In the genomic region with DNA sequence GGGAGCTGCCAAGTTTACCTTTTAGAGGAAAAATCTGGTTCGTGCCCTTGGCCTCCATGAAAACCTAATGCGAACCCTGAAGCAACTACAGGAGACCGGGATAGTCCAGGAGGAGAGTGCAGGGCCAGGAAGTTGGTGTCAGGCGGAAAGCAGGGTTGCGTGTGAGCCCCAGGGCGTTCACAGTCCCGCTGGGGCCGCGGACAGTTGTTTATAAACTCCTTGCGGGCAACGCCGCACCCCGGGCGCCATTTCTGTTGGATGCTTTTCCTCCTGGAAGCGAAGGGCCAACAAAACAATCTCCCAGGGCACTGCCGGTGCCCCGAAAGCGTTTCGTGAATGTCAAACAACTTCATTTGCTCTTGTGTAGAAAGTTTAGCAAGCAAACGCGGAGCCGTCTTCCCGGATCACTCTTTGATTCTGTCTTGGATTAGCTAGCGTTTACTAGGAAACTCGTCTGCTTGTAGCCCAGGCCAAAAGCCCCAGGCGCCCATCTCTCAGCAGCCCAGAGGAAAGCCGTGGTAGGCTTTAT, we compare ENCODE assay signal across 9 mouse cellular contexts. TPM values are rescaled to one million over a fixed set of nuclear protein-coding genes. Genes with fewer than 3 reads are reported as not detected.
DNase-seq lines count a peak whose midpoint lies in the region; ATAC-seq lines count a peak whose summit lies in the region.
"Had no signal": no experiment of that assay in that cellular context is flagged by ENCODE, and none has a peak within 500 bp of the region (broad histone marks: within the 10 kb centered on the region; RNA-seq: fewer than 3 reads in every experiment).

No protein-coding gene starts in this region.

- H3K9ac ChIP-seq in liver, embryonic 15.5 days = no peak overlapping the region

- peaks cover 52% of the 10 kb centered on the region for H3K4me1 ChIP-seq in hindbrain, embryonic 10.5 days (replicated peaks)
- H3K4me1 ChIP-seq in liver, embryonic 15.5 days (replicated peaks) = no peaks in the 10 kb centered on the region; the same call in 1 of the 2 replicates

- peak overlapping the region; percentile 57 for H3K4me3 ChIP-seq in hindbrain, embryonic 10.5 days
- no peak overlapping the region for H3K4me3 ChIP-seq in liver, embryonic 15.5 days (replicated peaks)

- H3K9me3 ChIP-seq in hindbrain, embryonic 10.5 days = no peaks in the 10 kb centered on the region
- H3K9me3 ChIP-seq in liver, embryonic 15.5 days (replicated peaks) = no peaks in the 10 kb centered on the region

- no peaks in the 10 kb centered on the region for H3K36me3 ChIP-seq in hindbrain, embryonic 10.5 days
- no peaks in the 10 kb centered on the region for H3K36me3 ChIP-seq in liver, embryonic 15.5 days (replicated peaks)

- H3K27ac ChIP-seq in hindbrain, embryonic 10.5 days = peak overlapping the region; percentile 65
- H3K27ac ChIP-seq in liver, embryonic 15.5 days (replicated peaks) = no peak overlapping the region

- peak; percentile 8 to 11 for DNase-seq in cerebellum, postnatal 25 days
- DNase-seq in cerebellum, adult 11 months = no peak
- peak; percentile 52 for DNase-seq in R1 (ENCODE audit: low read depth, low spot score)
- DNase-seq in hindbrain, embryonic 10.5 days (ENCODE audit: low spot score) = peak; percentile 71
- DNase-seq in thymus, postnatal 0 days (ENCODE audit: low spot score) = no peak
- DNase-seq in gastrocnemius, postnatal 4 days (ENCODE audit: low spot score in 2 of 2) = no peak
- no peak for DNase-seq in adrenal gland, postnatal 14 days

- WGBS in hindbrain, embryonic 10.5 days = under 1% methylated on average over 27 of the region's 27 CpGs
- under 1% methylated on average over 27 of the region's 27 CpGs for WGBS in liver, embryonic 15.5 days (ENCODE audit: insufficient replicate concordance)

- no peak for ATAC-seq in liver, embryonic 15.5 days (ENCODE audit: insufficient read depth)
- ATAC-seq: inflammation-experienced regulatory T-cells, adult 6 months had no signal

- H3K27me3 ChIP-seq in hindbrain, embryonic 10.5 days (ENCODE audit: insufficient read depth, poor library complexity, severe bottlenecking) = peaks cover 100% of the 10 kb centered on the region
- H3K27me3 ChIP-seq in liver, embryonic 15.5 days = peaks cover 100% of the 10 kb centered on the region

- peak overlapping the region; percentile 25; the same call in 1 of the 2 replicates for H3K4me2 ChIP-seq in liver, embryonic 15.5 days

RNA-seq across cellular contexts. Expression of a gene that starts 11.1 kb away (rescaled TPM):
- 1.4 and 1.6 TPM in 2 replicates for polyA plus RNA-seq in hindbrain, embryonic 10.5 days (2016; fragmentation: Nextera tagmentation; extraction: Ambion mirVana)
- 0.69 and 1.3 TPM in 2 replicates for polyA plus RNA-seq in liver, embryonic 15.5 days (2015; fragmentation: Nextera tagmentation; extraction: Ambion mirVana)
- polyA plus RNA-seq in thymus, postnatal 0 days (2015; fragmentation: Nextera tagmentation; extraction: Ambion mirVana) = 0.82 and 1.8 TPM in 2 replicates
- total RNA-seq in gastrocnemius, postnatal 4 days (2021) = not detected
- total RNA-seq in adrenal gland, postnatal 14 days (2021) = not detected in 2 replicates

Comparison
In these comparisons a context has a peak if more than half of its experiments do, and no peak if none do; other contexts are left out.
1. DNase-seq: peak in cerebellum, postnatal 25 days (2 of 2), R1 (single experiment) and hindbrain, embryonic 10.5 days (single experiment); none in cerebellum, adult 11 months (single experiment), thymus, postnatal 0 days (single experiment), gastrocnemius, postnatal 4 days (0 of 2) and adrenal gland, postnatal 14 days (single experiment).